Mouse (Mus musculus) v-Abl transformed pro-B cells (cell line): Measurements from ENCODE around the gene Chn2.

Experiments used
- in situ Hi-C, 2 experiments: fragments of 400-800 bp; cut with MboI; formaldehyde crosslinking; loops; one replicate each; pipeline ENCODE4 v1.15.1; 2025; ENCODE audit not compliant: unreplicated experiment in 2 of 2

The Chn2 gene

GRCm38 (mm10) chr6:54264537-54264936 lies 225.2 kb downstream of the Chn2 start:
- in situ Hi-C loops, result no loop called here

DNA sequence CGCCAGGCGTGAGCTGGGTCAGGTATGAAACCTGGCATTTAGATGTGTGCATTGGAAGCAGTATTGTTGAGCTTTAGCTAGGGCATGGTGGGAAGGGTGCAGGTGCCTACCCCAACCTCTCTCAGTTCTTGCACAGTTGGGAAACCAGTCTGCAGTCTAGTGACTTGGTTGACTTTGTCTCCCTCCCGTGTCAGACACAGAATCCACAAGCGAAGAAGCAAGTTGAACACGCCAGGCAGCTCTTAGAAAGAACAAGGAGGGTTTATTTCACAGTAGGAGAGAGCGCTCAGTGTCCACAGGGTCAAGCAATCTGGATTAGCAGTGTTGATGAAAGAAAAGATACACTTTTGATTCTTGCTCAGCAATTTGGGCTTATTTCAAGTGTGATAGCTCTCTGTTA lies 226.0 kb downstream of the Chn2 start:
- in situ Hi-C loops, result no loop called here

DNA sequence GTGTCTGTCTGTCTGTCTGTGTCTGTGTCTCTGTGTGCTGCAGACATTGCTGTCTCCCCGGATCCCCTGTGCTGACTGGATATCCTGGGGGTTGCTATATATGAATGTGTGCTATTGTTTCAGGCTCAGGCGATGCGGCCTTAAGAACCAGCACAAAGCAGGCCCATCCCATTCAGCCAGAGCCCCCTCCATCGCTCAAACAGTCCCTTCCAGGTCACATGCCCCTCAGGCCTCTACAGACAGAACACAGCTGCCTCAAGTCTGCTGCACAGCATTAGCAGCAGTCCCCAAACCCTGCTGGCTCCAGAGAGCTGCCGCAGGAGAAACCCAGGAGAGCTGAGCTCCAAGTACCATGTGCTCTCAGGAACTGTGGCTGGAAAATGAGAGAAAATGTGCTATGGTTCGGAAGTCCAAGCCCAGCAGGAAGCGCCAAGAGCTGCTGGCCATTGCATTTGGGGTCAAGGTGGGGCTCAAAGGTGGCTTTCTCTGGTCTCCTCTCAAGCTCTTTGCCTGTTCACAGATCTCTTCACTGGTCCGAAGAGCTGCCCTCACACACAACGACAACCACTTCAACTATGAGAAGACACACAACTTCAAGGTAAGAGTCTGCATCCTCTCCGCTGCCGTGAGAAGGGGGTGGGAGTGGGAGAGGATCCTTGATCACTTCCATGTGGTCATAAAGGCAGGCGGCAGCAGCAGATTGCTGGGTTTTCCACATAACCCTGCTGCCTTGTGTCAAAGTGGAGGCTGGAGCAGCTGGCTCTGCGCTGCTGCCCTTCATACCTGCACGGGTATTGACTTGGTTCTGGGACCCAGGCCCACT lies 233.4 kb downstream of the Chn2 start:
- in situ Hi-C loops, result no loop called here

DNA sequence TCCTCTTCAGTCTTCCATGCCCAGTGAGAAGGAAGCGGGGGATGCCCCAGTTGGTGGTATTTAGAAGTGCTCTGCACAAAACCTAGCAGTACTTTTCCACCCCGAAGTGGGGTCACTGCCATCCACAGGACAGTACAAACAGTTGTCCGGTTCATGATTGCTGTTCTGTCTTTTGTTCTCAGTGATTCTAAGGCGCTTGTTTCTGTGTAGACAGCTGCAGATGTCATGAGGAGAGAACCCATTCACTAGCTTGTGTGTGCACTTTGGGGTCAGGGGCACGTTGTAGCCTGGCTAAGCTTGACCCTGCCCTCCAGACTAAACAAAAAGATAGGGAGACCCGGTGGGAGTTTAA lies 234.0 kb downstream of the Chn2 start:
- in situ Hi-C loops, result no loop called here

GRCm38 (mm10) chr6:54277234-54277633 lies 237.9 kb downstream of the Chn2 start:
- in situ Hi-C loops, result no loop called here

DNA sequence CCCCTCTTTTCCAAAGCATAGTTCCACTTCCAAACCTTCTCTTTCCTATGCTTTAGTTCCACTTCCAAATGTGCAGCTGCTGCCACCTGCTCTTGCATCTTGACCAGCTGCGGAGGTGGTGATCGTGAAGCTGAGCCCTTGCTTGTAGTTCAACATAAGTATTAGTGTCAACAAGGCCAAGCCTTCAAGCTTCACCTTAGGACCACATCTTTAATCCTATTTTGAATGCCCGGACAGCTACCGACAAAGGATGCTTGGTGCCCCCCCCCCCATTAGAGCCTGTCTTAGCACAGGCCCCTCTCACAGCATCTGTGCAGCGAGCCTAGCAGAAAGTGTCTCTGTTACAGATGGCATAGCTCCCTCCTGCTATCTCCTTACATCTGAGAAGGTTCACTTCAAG lies 238.5 kb downstream of the Chn2 start:
- in situ Hi-C loops, result no loop called here

DNA sequence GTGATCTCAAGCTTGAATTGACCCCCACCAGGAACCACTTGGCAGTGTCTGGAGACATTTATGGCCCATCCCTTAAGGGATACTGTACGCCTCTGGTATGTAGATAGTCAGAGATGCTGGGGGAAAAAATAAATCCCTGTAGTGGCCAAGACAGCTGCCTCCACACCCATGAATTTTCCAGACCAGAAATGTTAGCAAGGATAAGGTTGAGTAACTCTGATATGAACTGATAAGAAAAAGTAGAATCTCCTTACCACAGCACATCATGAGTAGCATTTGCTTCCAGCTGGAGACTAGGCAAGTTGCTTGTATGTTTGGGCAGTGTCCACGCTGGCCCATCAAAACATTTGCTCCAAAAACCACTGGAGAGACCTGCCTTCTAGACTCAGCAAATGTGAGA lies 239.3 kb downstream of the Chn2 start:
- in situ Hi-C loops, result no loop called here

DNA sequence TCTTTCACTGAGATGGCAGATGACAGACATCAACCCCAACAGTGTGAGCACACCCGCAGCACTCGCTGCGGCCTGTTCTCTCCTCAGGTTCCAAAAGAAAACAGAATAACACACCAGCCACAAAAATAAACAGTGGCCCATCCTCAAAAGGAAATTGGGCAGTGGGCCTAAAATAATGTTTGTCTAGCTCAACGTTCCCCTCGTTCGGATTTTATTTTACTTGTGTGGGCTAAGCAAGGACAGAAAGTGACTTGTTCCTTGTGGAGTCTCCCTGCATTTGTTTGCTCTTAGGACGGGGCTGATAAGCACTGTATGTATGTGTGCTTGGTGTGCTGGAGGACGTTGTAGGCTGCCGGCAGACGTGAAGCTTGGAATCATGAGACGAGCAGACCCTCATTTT lies 240.0 kb downstream of the Chn2 start:
- in situ Hi-C loops, result no loop called here

- in situ Hi-C loops, result no loop called here
Observed at GRCm38 (mm10) chr6:54280248-54280647, 240.9 kb downstream of the Chn2 start.

- in situ Hi-C loops, result no loop called here
Observed at GRCm38 (mm10) chr6:54283299-54283698, 243.9 kb downstream of the Chn2 start.

DNA sequence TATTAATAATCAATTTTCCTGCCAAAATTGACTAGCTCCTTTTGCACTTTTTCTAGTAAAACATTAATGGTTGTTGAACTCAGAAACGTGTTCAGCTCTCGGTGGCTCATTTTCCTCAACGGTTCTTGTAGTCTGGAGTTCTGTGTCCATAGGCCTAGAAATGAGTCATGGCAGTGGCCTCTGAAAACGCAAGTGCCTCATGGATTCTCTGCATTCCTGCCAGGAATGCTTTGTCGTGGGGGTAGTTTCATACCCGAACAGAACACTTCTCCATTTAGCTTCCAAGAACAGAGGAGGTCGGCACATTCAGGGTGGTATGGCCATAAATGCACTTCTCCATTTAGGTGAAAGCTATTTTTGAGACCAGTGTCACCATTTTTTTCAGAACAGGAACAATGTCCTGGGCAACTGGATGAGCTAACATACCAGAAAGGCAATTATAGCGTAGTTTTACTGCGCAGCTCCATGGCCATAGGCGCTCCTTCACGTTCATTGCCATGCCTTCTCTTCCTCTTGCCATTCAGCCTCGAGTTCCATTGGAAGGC lies 244.9 kb downstream of the Chn2 start:
- in situ Hi-C loops, result no loop called here

GRCm38 (mm10) chr6:54286813-54287212 lies 247.5 kb downstream of the Chn2 start:
- in situ Hi-C loops, result no loop called here

DNA sequence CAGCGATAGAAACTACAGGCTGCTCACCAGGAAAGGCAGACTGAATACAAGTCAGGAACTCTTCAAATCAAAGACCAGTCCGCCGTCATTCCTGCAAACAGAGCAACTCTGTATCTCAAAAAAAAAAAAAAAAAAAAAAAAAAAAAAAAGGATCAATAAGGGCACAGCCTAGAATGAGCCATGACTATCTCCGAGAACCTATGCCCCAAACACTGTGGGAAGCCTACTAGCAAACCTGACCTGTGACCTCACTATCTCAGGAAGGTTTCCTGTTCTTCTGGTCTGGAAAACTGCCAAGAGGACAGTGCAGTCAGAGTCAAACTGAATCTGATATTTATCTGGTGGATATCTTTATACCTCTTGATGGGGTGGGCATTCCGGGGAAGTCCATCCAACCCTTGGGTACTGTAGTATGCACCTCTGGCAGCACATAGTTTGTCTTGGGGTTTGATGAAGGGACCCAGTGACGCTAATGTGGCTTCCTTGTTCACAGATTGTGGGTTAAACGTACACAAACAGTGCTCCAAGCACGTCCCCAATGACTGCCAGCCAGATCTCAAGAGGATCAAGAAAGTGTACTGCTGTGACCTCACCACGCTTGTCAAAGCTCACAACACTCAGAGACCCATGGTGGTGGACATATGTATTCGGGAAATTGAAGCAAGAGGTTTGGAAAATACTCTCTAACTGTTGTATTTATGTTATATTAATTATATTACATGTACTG lies 250.6 kb downstream of the Chn2 start:
- in situ Hi-C loops, result no loop called here

- in situ Hi-C loops, result no loop called here
Observed at GRCm38 (mm10) chr6:54297231-54297630, 257.9 kb downstream of the Chn2 start.

- in situ Hi-C loops, result no loop called here
Observed at GRCm38 (mm10) chr6:54299417-54299816, 260.1 kb downstream of the Chn2 start.

GRCm38 (mm10) chr6:54305777-54306176 lies 266.4 kb downstream of the Chn2 start:
- in situ Hi-C loops, result no loop called here

- in situ Hi-C loops, result no loop called here
Observed at GRCm38 (mm10) chr6:54313071-54313470, 273.7 kb downstream of the Chn2 start.

DNA sequence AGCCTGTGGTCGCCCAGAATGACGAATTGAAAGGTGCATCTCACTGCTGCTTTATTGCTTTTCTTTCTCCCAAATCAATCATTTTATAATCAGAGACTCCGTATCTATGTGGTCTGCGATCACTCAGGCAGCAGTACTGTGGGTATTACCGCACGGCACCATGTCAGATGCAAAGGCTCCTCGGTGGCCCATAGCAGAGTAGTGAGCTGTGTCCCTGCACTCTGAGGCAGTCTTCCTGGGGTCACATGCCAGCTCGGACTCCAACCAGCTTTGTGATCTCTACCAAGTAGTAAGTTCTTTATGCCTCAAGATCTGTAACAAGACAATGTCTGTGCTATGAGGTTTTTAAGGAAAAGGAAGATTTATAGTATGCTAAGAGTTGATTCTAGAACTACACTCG lies 279.3 kb downstream of the Chn2 start:
- in situ Hi-C loops, result no loop called here

GRCm38 (mm10) chr6:54319198-54319597 lies 279.8 kb downstream of the Chn2 start:
- in situ Hi-C loops, result no loop called here

GRCm38 (mm10) chr6:54320236-54320635 lies 280.9 kb downstream of the Chn2 start:
- in situ Hi-C loops, result no loop called here

GRCm38 (mm10) chr6:54325246-54325885 lies 286.0 kb downstream of the Chn2 start, which contains the start of gene Prr15:
Gene Prr15 (plus strand): TSS chr6:54325835.
- in situ Hi-C loops, result no loop called here
